Mouse (Mus musculus): ENCODE results near the gene Dusp16.
"Not testable (repeated sequence)": the region's sequence is repeated elsewhere in the genome, so short reads cannot be mapped to it uniquely, and the experiment has no call there.

The Dusp16 gene

DNA sequence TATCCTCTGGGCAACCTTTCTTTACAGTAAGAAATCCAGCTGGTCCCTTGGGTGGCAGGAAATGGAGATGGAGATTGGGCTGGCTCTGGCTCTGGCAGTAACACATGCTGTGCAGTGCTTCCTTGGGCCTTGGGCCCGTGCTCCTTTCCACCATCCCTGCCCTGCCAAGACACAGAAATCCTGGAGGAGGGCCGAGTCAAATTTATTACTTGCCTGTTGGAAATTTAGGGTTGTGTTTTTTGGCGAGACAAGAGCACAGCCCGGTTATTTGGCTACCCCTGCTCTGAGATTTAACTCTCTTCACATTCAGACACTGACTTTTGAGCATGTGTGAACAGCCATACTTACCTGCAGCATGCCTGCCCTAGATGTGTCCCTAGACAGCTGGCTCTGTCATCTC, 96.3 kb downstream of the Dusp16 start:
- peaks cover 17% of the 10 kb centered on the region for H3K9me3 ChIP-seq (ENCODE audit: low read length)
- peaks cover 5% of the 10 kb centered on the region for H3K36me3 ChIP-seq (ENCODE audit: insufficient read depth, low read length)
- no peaks in the 10 kb centered on the region for H3K27me3 ChIP-seq (ENCODE audit: insufficient read depth, low read length)
- H3K4me1 ChIP-seq (replicated peaks; ENCODE audit: low read depth, low read length) = peaks cover 40% of the 10 kb centered on the region
- TF ChIP-seq POU5F1 (IDR thresholded peaks at IDR 0.05; ENCODE audit: borderline replicate concordance, low read length) (no peak), CTCF (conservative IDR thresholded peaks at IDR 0.05; ENCODE audit: low read length) (no peak), NANOG (IDR thresholded peaks at IDR 0.05; ENCODE audit: borderline replicate concordance, low read length) (no peak)
- H3K4me3 ChIP-seq (replicated peaks; ENCODE audit: low read length) = no peak overlapping the region

DNA sequence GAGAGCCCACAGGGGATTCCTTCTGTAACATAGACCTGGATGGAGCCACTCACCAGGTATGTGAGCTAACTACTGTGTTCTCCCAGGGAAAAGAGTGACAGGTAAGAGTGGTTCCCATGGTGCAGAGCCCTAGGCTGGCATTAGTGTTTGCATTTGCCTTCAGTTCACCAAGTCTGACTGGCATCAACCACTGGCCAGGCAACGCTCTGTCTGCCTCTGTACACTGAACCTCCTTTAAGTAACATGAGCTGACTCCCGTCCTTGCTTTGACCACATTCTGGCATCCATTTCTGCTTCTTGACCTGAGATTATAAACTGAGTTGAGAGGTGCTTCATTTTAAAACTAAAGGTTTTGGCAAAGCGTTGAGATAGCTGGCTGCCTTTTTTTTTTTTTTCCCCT, 96.8 kb downstream of the Dusp16 start:
- peaks cover 19% of the 10 kb centered on the region for H3K9me3 ChIP-seq (ENCODE audit: low read length)
- TF ChIP-seq NANOG (IDR thresholded peaks at IDR 0.05; ENCODE audit: borderline replicate concordance, low read length) = no peak
- no peak for TF ChIP-seq CTCF (conservative IDR thresholded peaks at IDR 0.05; ENCODE audit: low read length)
- no peak for TF ChIP-seq POU5F1 (IDR thresholded peaks at IDR 0.05; ENCODE audit: borderline replicate concordance, low read length)
- H3K36me3 ChIP-seq (ENCODE audit: insufficient read depth, low read length) = peaks cover 5% of the 10 kb centered on the region
- H3K27me3 ChIP-seq (ENCODE audit: insufficient read depth, low read length) = no peaks in the 10 kb centered on the region
- no peak overlapping the region for H3K4me3 ChIP-seq (replicated peaks; ENCODE audit: low read length)
- peaks cover 34% of the 10 kb centered on the region for H3K4me1 ChIP-seq (replicated peaks; ENCODE audit: low read depth, low read length)

DNA sequence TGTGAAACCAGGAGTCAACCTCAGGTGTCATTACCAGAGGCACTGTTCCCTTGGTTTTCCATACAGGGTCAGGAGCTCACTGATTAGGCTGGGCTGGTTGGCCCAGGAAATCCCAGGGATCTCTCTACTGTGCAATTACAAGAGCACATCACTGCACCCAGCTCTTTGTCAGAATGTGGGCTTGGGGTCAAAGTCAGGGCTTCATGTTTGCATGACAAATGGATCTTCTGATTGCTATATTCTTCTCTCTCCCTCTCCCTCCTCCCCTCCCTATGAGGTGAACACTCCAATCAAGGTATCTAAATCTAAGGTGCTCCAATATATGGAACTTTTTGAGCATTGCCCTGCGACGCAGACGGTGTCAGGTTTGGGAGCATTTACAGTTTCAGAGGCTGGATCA, 97.4 kb downstream of the Dusp16 start:
- H3K4me1 ChIP-seq (replicated peaks; ENCODE audit: low read depth, low read length) = peaks cover 28% of the 10 kb centered on the region
- H3K9me3 ChIP-seq (ENCODE audit: low read length) = peaks cover 20% of the 10 kb centered on the region
- H3K27me3 ChIP-seq (ENCODE audit: insufficient read depth, low read length) = no peaks in the 10 kb centered on the region
- H3K36me3 ChIP-seq (ENCODE audit: insufficient read depth, low read length) = peaks cover 5% of the 10 kb centered on the region
- no peak overlapping the region for H3K4me3 ChIP-seq (replicated peaks; ENCODE audit: low read length)
- peak; percentile 67; the same call in 1 of the 2 replicates for TF ChIP-seq NANOG (IDR thresholded peaks at IDR 0.05; ENCODE audit: borderline replicate concordance, low read length)
- no peak for TF ChIP-seq CTCF (conservative IDR thresholded peaks at IDR 0.05; ENCODE audit: low read length)
- peak; percentile 43; the same call in 1 of the 2 replicates for TF ChIP-seq POU5F1 (IDR thresholded peaks at IDR 0.05; ENCODE audit: borderline replicate concordance, low read length)

DNA sequence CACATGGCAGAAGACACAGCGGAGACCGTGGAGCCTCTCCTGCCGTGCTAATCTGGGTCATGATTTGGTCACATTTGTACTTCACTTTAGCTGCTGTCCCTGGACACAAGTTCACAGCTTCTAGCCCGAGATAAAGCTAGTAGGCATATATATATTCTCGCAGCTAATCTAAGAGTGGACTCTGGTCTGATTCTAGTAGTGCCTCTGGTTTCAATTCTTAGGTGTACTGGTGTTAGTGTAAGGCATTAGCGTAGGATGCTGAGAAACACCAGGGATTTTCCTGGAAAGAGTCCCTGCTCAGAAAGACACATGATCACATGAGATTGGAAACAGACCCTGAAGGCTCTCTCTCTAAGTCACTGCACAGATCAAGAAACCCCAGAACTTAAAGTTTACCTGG, 97.9 kb downstream of the Dusp16 start:
- peaks cover 23% of the 10 kb centered on the region for H3K4me1 ChIP-seq (replicated peaks; ENCODE audit: low read depth, low read length)
- no peak overlapping the region for H3K4me3 ChIP-seq (replicated peaks; ENCODE audit: low read length)
- peaks cover 5% of the 10 kb centered on the region for H3K36me3 ChIP-seq (ENCODE audit: insufficient read depth, low read length)
- H3K27me3 ChIP-seq (ENCODE audit: insufficient read depth, low read length) = no peaks in the 10 kb centered on the region
- peaks cover 20% of the 10 kb centered on the region for H3K9me3 ChIP-seq (ENCODE audit: low read length)
- TF ChIP-seq CTCF (conservative IDR thresholded peaks at IDR 0.05; ENCODE audit: low read length) (no peak), NANOG (IDR thresholded peaks at IDR 0.05; ENCODE audit: borderline replicate concordance, low read length) (no peak), POU5F1 (IDR thresholded peaks at IDR 0.05; ENCODE audit: borderline replicate concordance, low read length) (no peak)

DNA sequence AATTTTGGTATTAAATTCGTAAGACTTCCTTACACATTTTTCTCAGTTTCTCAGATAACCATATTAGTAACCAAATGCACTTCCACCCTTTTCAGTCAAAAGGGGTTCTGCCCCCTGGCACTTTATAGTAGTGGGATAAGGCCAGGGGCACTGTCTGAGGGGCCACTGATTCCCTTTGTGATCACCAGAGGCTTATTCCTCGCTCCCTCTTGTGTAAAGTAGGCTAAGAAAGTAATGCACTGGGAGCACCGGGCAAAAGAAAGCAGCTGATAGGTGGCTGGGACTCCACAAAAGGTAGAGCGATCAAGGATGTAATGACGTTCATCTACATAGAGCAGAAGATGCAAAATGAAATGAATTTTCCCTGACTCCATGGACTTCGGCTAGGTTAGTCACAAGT, 106.9 kb downstream of the Dusp16 start:
- no peak for TF ChIP-seq NANOG (IDR thresholded peaks at IDR 0.05; ENCODE audit: borderline replicate concordance, low read length)
- no peak for TF ChIP-seq CTCF (conservative IDR thresholded peaks at IDR 0.05; ENCODE audit: low read length)
- TF ChIP-seq POU5F1 (IDR thresholded peaks at IDR 0.05; ENCODE audit: borderline replicate concordance, low read length) = no peak
- Histone ChIP-seq H3K9me3 (ENCODE audit: low read length) (peaks cover 9% of the 10 kb centered on the region), H3K36me3 (ENCODE audit: insufficient read depth, low read length) (peaks cover 13% of the 10 kb centered on the region; the same call in 1 of the 2 replicates), H3K27me3 (ENCODE audit: insufficient read depth, low read length) (no peaks in the 10 kb centered on the region), H3K4me3 (replicated peaks; ENCODE audit: low read length) (no peak overlapping the region), H3K4me1 (replicated peaks; ENCODE audit: low read depth, low read length) (no peaks in the 10 kb centered on the region)

DNA sequence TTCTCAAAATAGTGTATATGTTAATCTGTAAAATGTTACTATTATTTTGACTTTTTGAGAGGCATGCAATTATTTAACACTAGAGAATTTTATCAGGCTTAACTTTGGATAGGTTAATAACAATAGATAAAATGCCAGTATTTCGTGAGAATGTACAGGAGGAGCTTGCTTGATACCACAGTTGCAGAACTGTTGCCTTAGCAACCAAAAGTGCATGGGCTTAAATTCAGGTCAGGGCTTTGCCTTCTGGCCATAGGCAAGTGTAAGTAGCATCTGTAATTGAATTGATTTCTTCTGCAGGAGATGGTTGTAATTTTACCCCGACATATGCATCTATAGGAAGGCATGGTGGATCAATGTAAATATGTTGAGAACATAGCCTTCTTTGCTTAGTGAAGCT, 107.4 kb downstream of the Dusp16 start:
- Histone ChIP-seq H3K27me3 (ENCODE audit: insufficient read depth, low read length) (no peaks in the 10 kb centered on the region), H3K4me3 (replicated peaks; ENCODE audit: low read length) (no peak overlapping the region), H3K9me3 (ENCODE audit: low read length) (peaks cover 8% of the 10 kb centered on the region), H3K36me3 (ENCODE audit: insufficient read depth, low read length) (peaks cover 13% of the 10 kb centered on the region; the same call in 1 of the 2 replicates), H3K4me1 (replicated peaks; ENCODE audit: low read depth, low read length) (no peaks in the 10 kb centered on the region)
- no peak for TF ChIP-seq CTCF (conservative IDR thresholded peaks at IDR 0.05; ENCODE audit: low read length)
- no peak for TF ChIP-seq POU5F1 (IDR thresholded peaks at IDR 0.05; ENCODE audit: borderline replicate concordance, low read length)
- TF ChIP-seq NANOG (IDR thresholded peaks at IDR 0.05; ENCODE audit: borderline replicate concordance, low read length) = no peak

DNA sequence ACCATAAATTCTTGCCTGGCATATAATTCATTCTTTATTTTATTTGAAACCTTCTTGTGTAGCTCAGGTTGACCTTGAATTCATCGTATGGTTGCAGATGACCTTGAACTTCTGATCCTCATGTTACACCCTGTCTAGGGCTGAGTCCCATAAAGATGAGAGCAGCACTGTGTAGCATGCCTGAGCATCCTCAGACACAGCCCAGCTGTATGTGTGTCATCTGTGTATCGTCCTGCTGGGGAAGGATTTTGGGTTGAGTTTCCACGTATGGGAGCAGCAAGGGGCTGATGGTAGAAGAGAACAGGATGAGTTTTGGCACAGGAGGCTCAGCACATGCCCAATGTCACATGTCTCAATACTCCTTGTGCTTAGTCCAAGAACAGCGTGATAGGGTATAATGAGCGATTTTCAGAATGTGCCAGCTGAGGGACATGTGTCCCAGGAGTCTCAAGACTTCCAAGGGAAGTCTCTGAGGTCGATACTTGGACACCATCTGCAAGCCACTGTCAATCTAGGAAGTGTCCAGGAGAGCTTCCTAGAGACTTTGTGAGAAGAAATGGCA, 108.0 kb downstream of the Dusp16 start:
- Histone ChIP-seq H3K4me3 (replicated peaks; ENCODE audit: low read length) (no peak overlapping the region), H3K27me3 (ENCODE audit: insufficient read depth, low read length) (no peaks in the 10 kb centered on the region), H3K9me3 (ENCODE audit: low read length) (peaks cover 8% of the 10 kb centered on the region), H3K4me1 (replicated peaks; ENCODE audit: low read depth, low read length) (no peaks in the 10 kb centered on the region), H3K36me3 (ENCODE audit: insufficient read depth, low read length) (peaks cover 13% of the 10 kb centered on the region; the same call in 1 of the 2 replicates)
- TF ChIP-seq NANOG (IDR thresholded peaks at IDR 0.05; ENCODE audit: borderline replicate concordance, low read length) (no peak), CTCF (conservative IDR thresholded peaks at IDR 0.05; ENCODE audit: low read length) (no peak), POU5F1 (IDR thresholded peaks at IDR 0.05; ENCODE audit: borderline replicate concordance, low read length) (no peak)

DNA sequence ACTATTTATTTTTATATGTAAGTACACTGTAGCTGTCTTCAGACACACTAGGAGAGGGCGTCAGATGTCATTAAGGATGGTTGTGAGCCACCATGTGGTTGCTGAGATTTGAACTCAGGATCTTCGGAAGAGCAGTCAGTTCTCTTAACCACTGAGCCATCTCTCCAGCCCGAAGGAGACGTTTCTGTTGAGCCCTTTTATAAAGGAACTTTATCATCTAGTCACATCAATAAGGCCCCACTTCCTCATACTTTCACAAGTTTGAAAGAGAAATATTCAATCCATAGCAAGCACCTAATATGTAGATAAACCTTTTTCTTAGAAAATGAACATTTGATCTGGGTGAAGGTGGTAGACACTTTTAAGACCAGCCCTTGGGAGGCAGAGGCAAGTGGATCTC, 113.1 kb downstream of the Dusp16 start:
- not testable (repeated sequence) for H3K9me3 ChIP-seq (ENCODE audit: low read length); H3K36me3 ChIP-seq (ENCODE audit: insufficient read depth, low read length)

DNA sequence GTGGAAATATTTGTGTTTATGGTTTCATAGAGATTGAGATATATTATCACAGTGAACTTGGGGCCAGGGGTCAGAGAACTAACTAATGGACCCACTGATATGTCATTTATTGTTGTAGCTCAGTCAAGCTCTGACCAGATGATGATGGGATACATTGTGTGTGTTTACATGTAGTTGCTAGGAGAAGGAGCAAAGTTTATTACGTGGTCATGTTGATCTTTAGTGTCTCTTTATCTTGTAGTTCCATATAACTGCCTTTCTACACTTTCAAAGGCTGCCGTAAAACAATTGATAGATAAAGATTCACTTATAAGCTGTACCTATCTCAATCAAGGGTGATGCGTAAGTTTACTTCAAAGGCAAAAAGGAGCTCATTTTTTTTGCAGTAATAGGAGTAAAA, 114.4 kb downstream of the Dusp16 start:
- TF ChIP-seq CTCF (conservative IDR thresholded peaks at IDR 0.05; ENCODE audit: low read length) (no peak), NANOG (IDR thresholded peaks at IDR 0.05; ENCODE audit: borderline replicate concordance, low read length) (no peak)
- H3K4me3 ChIP-seq (replicated peaks; ENCODE audit: low read length) = no peak overlapping the region

More for the DNA sequence above, 113.1 kb downstream of the Dusp16 start:
- not testable (repeated sequence) for H3K4me3 ChIP-seq (replicated peaks; ENCODE audit: low read length); H3K27me3 ChIP-seq (ENCODE audit: insufficient read depth, low read length); H3K4me1 ChIP-seq (replicated peaks; ENCODE audit: low read depth, low read length)

More for the DNA sequence above, 114.4 kb downstream of the Dusp16 start:
- H3K9me3 ChIP-seq (ENCODE audit: low read length) = no peaks in the 10 kb centered on the region
- no peaks in the 10 kb centered on the region for H3K27me3 ChIP-seq (ENCODE audit: insufficient read depth, low read length)
- no peaks in the 10 kb centered on the region for H3K36me3 ChIP-seq (ENCODE audit: insufficient read depth, low read length)
- H3K4me1 ChIP-seq (replicated peaks; ENCODE audit: low read depth, low read length) = peaks cover 7% of the 10 kb centered on the region
